Mouse (Mus musculus): ENCODE measurements around the gene Pnpla6. TPM values are rescaled to one million over a fixed set of nuclear protein-coding genes. Genes with fewer than 3 reads are reported as not detected.

Pnpla6 gene
- 60.2 to 80.5 TPM (median 68.7 TPM) in 4 replicates for total RNA-seq (2023; ENCODE audit: inconsistent age)

GRCm38 (mm10) chr8:3515260-3515671 is at the start of gene Pnpla6:
Gene Pnpla6 (plus strand): TSS chr8:3515384.

GRCm38 (mm10) chr8:3467006-3467885 is 47.9 kb upstream of the Pnpla6 start, which contains the start of gene Pex11g:
Gene Pex11g (minus strand): TSS chr8:3467680.

DNA sequence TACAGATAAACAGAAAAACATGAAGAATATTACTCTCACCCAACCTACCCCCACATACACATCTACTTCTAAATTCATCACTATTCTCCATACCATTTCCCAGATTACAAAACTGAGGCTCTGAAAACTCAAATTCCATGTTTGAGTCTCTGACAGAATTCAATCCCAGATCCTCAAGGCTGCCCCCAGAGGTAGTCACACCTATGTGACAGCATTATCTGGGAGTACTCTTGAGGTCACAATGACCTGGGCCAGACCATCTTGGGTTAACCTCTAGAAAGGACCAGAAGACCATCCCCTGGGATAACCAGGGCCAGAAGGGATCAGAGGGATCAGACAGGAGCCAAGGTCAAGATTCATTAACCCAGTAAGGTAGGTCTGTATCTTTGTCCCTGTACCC is 44.6 kb upstream of the Pnpla6 start, which contains the start of gene Tex45:
Tex45 (plus strand) TSS at position 301 of the 400 bp plus-strand sequence.

GRCm38 (mm10) chr8:3492901-3493844 is 22.0 kb upstream of the Pnpla6 start, which contains the start of gene Zfp358:
Gene Zfp358 (plus strand): TSS chr8:3493138.

DNA sequence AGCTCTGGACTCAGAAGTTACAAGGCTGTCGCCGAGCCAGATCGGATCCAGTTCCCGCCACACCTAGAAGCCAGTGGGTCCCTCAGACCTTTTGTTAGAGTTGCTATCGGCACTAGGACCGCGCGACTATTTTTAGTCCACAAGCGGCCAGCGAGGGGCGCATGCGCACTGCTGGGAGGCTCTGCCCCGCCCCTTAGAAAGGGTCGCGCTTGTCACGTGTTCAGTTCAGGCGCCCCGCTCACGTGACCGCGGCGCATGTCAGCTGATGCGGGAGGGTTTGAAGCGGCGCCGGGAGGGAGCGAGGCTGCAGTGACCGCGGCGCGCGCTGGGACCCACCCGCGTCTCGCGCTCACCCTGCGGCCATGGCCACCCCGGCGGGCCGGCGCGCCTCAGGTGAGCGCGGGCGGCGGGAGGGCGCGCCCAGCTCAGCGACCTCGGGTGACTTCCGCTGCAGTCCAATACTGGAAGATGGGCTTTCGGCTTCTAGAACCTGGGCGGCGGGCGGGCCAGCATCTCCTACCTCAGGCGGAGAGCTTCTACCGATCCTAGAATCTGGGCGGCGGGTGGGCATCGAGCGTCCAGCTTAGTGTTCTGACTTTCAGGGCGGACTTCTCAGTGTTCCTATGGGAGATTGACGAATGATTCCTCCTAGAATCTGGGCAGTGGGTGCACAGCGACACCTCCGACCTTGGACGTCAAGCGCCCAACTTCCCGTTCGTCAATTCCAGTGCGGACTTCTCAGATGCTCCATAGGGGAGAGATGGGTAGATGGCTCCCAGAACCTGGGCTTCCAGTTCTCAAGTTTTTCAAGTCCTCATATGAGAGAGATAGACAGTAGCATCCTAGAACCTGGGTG is 14.7 kb upstream of the Pnpla6 start, which contains the start of gene Mcoln1:
Mcoln1 (plus strand) TSS at position 223 of the 856 bp plus-strand sequence.

GRCm38 (mm10) chr8:3567641-3568371 is 52.6 kb downstream of the Pnpla6 start, which contains the start of gene C330021F23Rik:
Gene C330021F23Rik (plus strand): TSS chr8:3567990.

GRCm38 (mm10) chr8:3586993-3587390 is 71.8 kb downstream of the Pnpla6 start, which contains the start of gene Camsap3:
Gene Camsap3 (plus strand): TSS chr8:3587293.

Other genes with a start within 250 kb of the Pnpla6 start
- 39.0 to 47.8 TPM (median 43.2 TPM) in 4 replicates for gene Insr, start 235.8 kb upstream of the Pnpla6 start, total RNA-seq (2023; ENCODE audit: inconsistent age)
- gene A430078G23Rik, start 162.0 kb upstream of the Pnpla6 start, total RNA-seq (2023; ENCODE audit: inconsistent age) = 230 to 250 TPM (median 241 TPM) in 4 replicates
- 226 to 260 TPM (median 253 TPM) in 4 replicates for gene Arhgef18, start 122.4 kb upstream of the Pnpla6 start, total RNA-seq (2023; ENCODE audit: inconsistent age)
- 0.80 to 1.7 TPM (median 1.4 TPM) in 4 replicates for gene Pex11g, start 47.7 kb upstream of the Pnpla6 start, total RNA-seq (2023; ENCODE audit: inconsistent age)
- 4.9 to 9.2 TPM (median 7.3 TPM) in 4 replicates for gene Tex45, start 44.5 kb upstream of the Pnpla6 start, total RNA-seq (2023; ENCODE audit: inconsistent age)
- gene Zfp358, start 22.2 kb upstream of the Pnpla6 start, total RNA-seq (2023; ENCODE audit: inconsistent age) = 8.0 to 11.4 TPM (median 9.8 TPM) in 4 replicates
- gene Mcoln1, start 14.9 kb upstream of the Pnpla6 start, total RNA-seq (2023; ENCODE audit: inconsistent age) = 89.1 to 114 TPM (median 104 TPM) in 4 replicates
- gene C330021F23Rik, start 52.6 kb downstream of the Pnpla6 start, total RNA-seq (2023; ENCODE audit: inconsistent age) = not detected in 4 replicates
- 0.12 to 0.27 TPM (median 0.18 TPM) in 4 replicates for gene Camsap3, start 71.9 kb downstream of the Pnpla6 start, total RNA-seq (2023; ENCODE audit: inconsistent age)
- gene Xab2, start 105.9 kb downstream of the Pnpla6 start, total RNA-seq (2023; ENCODE audit: inconsistent age) = 91.5 to 105 TPM (median 97.7 TPM) in 4 replicates
- gene Pet100, start 106.2 kb downstream of the Pnpla6 start, total RNA-seq (2023; ENCODE audit: inconsistent age) = 67.8 to 74.9 TPM (median 70.5 TPM) in 4 replicates
- gene Pcp2, start 110.2 kb downstream of the Pnpla6 start, total RNA-seq (2023; ENCODE audit: inconsistent age) = not detected in 4 replicates
- 248 to 283 TPM (median 258 TPM) in 4 replicates for gene Stxbp2, start 115.6 kb downstream of the Pnpla6 start, total RNA-seq (2023; ENCODE audit: inconsistent age)
- gene Retn, start 140.4 kb downstream of the Pnpla6 start, total RNA-seq (2023; ENCODE audit: inconsistent age) = not detected in 4 replicates
- gene Mcemp1, start 150.4 kb downstream of the Pnpla6 start, total RNA-seq (2023; ENCODE audit: inconsistent age) = not detected in 4 replicates
- gene Fcor, start 157.0 kb downstream of the Pnpla6 start, total RNA-seq (2023; ENCODE audit: inconsistent age) = 1.6 TPM in 1 of 4 replicates, not detected in the others
- 19.9 to 22.8 TPM (median 21.2 TPM) in 4 replicates for gene Trappc5, start 160.9 kb downstream of the Pnpla6 start, total RNA-seq (2023; ENCODE audit: inconsistent age)
- gene Fcer2a, start 178.8 kb downstream of the Pnpla6 start, total RNA-seq (2023; ENCODE audit: inconsistent age) = 517 to 653 TPM (median 596 TPM) in 4 replicates
- 0.35 TPM in 1 of 4 replicates, not detected in the others for gene Clec4g, start 205.3 kb downstream of the Pnpla6 start, total RNA-seq (2023; ENCODE audit: inconsistent age)
- 0.35 to 1.5 TPM (median 0.90 TPM) in 4 replicates for gene Cd209a, start 233.6 kb downstream of the Pnpla6 start, total RNA-seq (2023; ENCODE audit: inconsistent age)